Mouse (Mus musculus) spleen, adult 2 months (tissue): ENCODE data around the gene Ptprk.

Experiments
- CTCF ChIP-seq: fragments of 200-500 bp; IDR thresholded peaks from 2 replicates; pipeline ENCODE4 v1.5.1; 2011; ENCODE audit warnings: mild to moderate bottlenecking, inconsistent platforms; ENCODE audit not compliant: insufficient read depth, insufficient read length, insufficient replicate concordance; ENCODE audit errors: extremely low read depth
- POLR2A ChIP-seq: fragments of 200-500 bp; IDR thresholded peaks from 2 replicates; pipeline ENCODE4 v1.6.1; 2011; ENCODE audit warnings: low read depth, low read length, inconsistent platforms

DNA sequence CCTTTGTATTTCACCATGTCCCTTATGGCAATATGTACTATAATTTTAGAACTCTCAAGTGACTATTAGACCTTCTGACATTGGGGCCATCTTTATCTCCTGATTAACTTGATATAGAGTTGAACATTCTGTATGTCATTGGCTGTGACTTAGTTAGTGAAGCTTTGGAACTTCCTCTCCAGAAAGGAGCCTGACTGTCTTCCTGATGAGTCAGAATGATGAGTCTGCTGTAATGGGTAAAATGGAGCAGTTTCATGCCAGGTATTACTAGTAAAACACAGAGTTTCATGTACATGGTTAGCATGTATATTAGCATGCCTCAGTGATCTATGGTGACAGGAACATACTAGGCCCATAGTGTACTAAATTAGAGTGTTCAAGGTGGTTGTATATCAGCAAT, 229.2 kb downstream of the Ptprk start:
- no peak for TF ChIP-seq POLR2A
- TF ChIP-seq CTCF, result no peak
